Mouse (Mus musculus) heart, embryonic 14.5 days (tissue): Measurements from ENCODE around the gene Eps8l2. TPM values are rescaled to one million over a fixed set of nuclear protein-coding genes. Genes with fewer than 3 reads are reported as not detected.

ENCODE experiments used
- ATAC-seq: fragments of 200-750 bp; cut with Nextera tagmentation; 2 replicates; pipeline ENCODE4 v1.8.0; 2017; ENCODE audit warnings: low read depth, moderate TSS enrichment; ENCODE audit not compliant: insufficient number of reproducible peaks, insufficient read depth, low FRiP score
- H3K27ac ChIP-seq, 2 experiments: fragments of 200-500 bp in 1 of 2; fragments of 300-500 bp in 1 of 2; sonication (generic) in 1 of 2; replicated peaks in 1 of 2; 2 replicates each; pipeline ENCODE4 v1.5.1; 2012 to 2014; ENCODE audit warnings: low read depth in 2 of 2, low read length in 2 of 2, control low read depth in 1 of 2, mild to moderate bottlenecking in 1 of 2, mixed read lengths in 1 of 2; ENCODE audit not compliant: control insufficient read depth in 1 of 2, insufficient read depth in 1 of 2
- H3K27me3 ChIP-seq: fragments of 300-500 bp; sonication (generic); 2 replicates; pipeline ENCODE4 v1.6.1; 2014; ENCODE audit warnings: mild to moderate bottlenecking, low read length, control low read depth; ENCODE audit not compliant: control insufficient read depth, insufficient read depth
- H3K36me3 ChIP-seq: fragments of 300-500 bp; sonication (generic); 2 replicates; pipeline ENCODE4 v1.6.1; 2014; ENCODE audit warnings: mild to moderate bottlenecking, control low read depth, low read length, mixed read lengths; ENCODE audit not compliant: control insufficient read depth, insufficient read depth
- H3K4me1 ChIP-seq, 2 experiments: fragments of 200-500 bp in 1 of 2; fragments of 300-500 bp in 1 of 2; sonication (generic) in 1 of 2; 2 replicates each; pipeline ENCODE4 v1.6.1; 2012 to 2014; ENCODE audit warnings: low read length in 2 of 2, control low read depth in 1 of 2, mixed read lengths in 1 of 2; ENCODE audit not compliant: control insufficient read depth in 2 of 2, insufficient read depth in 2 of 2
- H3K4me2 ChIP-seq: fragments of 300-500 bp; sonication (generic); 2 replicates; pipeline ENCODE4 v1.6.1; 2014; ENCODE audit warnings: mild to moderate bottlenecking, low read length
- H3K4me3 ChIP-seq, 2 experiments: fragments of 200-500 bp in 1 of 2; fragments of 300-500 bp in 1 of 2; sonication (generic) in 1 of 2; 2 replicates each; pipeline ENCODE4 v1.5.1; 2012 to 2014; ENCODE audit warnings: low read length in 2 of 2, mild to moderate bottlenecking in 2 of 2, control low read depth in 1 of 2, low read depth in 1 of 2, moderate library complexity in 1 of 2; ENCODE audit not compliant: control insufficient read depth in 1 of 2, insufficient read depth in 1 of 2
- H3K9ac ChIP-seq: fragments of 300-500 bp; sonication (generic); 2 replicates; pipeline ENCODE4 v1.6.1; 2014; ENCODE audit warnings: mild to moderate bottlenecking, low read length
- H3K9me3 ChIP-seq: fragments of 300-500 bp; sonication (generic); 2 replicates; pipeline ENCODE4 v1.6.1; 2016; ENCODE audit warnings: low read length, control low read depth; ENCODE audit not compliant: control insufficient read depth
- whole genome bisulfite sequencing: fragments of 180-500 bp; shearing (Covaris S2); extraction: QIAGEN DNeasy Blood & Tissue Kit; methylation state at CpG from one replicate; pipeline ENCODE4 v1.1.7; 2014; 5-methylcytosine and 5-hydroxymethylcytosine counted together
- polyA plus RNA-seq: library from polyadenylated mRNA; unstranded; fragments of >200 nt; fragmentation: Nextera tagmentation; extraction: Ambion mirVana; gene quantifications from 2 replicates; pipeline ENCODE4 v1.2.1, GENCODE M21; 2014

Eps8l2 gene
- polyA plus RNA-seq, 1 experiment from 2014 or later, result 0.76 TPM

DNA sequence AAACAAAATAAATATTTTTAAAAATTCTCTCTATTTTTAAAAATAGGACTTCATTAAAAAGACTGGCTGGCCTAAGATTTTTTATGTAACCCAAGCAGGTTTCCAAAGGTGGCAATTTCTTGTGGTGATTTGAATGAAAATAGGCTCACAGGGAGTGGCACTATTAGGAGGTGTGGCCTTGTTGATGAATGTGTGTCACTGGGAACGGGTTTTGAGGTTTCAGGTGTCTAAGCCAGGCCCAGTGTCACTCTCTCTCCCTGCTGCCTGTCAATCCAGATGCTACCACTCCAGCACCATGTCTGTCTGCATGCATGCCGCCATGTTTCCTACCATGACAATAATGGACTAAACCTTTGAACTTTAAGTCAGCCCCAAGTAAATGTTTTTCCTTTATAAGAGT lies 19.2 kb upstream of the Eps8l2 start:
- H3K9ac ChIP-seq, result no peak overlapping the region
- no peaks in the 10 kb centered on the region for H3K9me3 ChIP-seq
- H3K27ac ChIP-seq, result no peak overlapping the region
- ATAC-seq, result no peak
- H3K4me1 ChIP-seq, result no peaks in the 10 kb centered on the region
- no peak overlapping the region for H3K4me2 ChIP-seq
- H3K27me3 ChIP-seq, result no peaks in the 10 kb centered on the region
- H3K4me3 ChIP-seq, result no peak overlapping the region
- peaks cover 96% of the 10 kb centered on the region for H3K36me3 ChIP-seq
- WGBS, result 64% methylated on average over 2 of the region's 2 CpGs

GRCm38 (mm10) chr7:141324686-141325085 lies 14.0 kb upstream of the Eps8l2 start:
- H3K9me3 ChIP-seq, result no peaks in the 10 kb centered on the region
- WGBS, result 82% methylated on average over 1 of the region's 1 CpGs
- H3K4me3 ChIP-seq, result no peak overlapping the region
- H3K9ac ChIP-seq, result no peak overlapping the region
- H3K27ac ChIP-seq, result no peak overlapping the region
- ATAC-seq, result no peak
- H3K27me3 ChIP-seq, result no peaks in the 10 kb centered on the region
- H3K4me2 ChIP-seq, result no peak overlapping the region
- H3K4me1 ChIP-seq, result peaks cover 10 to 25% of the 10 kb centered on the region in 2 experiments
- H3K36me3 ChIP-seq, result peaks cover 43% of the 10 kb centered on the region

- H3K27ac ChIP-seq, result peak overlapping the region; percentile 99 to 100
- no peaks in the 10 kb centered on the region for H3K9me3 ChIP-seq
- WGBS, result 7% methylated on average over 33 of the region's 35 CpGs
- peaks cover 10 to 25% of the 10 kb centered on the region in 2 experiments for H3K4me1 ChIP-seq
- H3K4me3 ChIP-seq, result peak overlapping the region; percentile 71 to 72
- H3K36me3 ChIP-seq, result peaks cover 22% of the 10 kb centered on the region
- 0 out of 2 replicates have a peak, but pooled peaks have one; percentile 2 for ATAC-seq
- H3K27me3 ChIP-seq, result no peaks in the 10 kb centered on the region
- peak overlapping the region; percentile 99 for H3K4me2 ChIP-seq
- peak overlapping the region; percentile 93 for H3K9ac ChIP-seq
These were observed 11.9 kb upstream of the Eps8l2 start for GRCm38 (mm10) chr7:141326546-141327446.

DNA sequence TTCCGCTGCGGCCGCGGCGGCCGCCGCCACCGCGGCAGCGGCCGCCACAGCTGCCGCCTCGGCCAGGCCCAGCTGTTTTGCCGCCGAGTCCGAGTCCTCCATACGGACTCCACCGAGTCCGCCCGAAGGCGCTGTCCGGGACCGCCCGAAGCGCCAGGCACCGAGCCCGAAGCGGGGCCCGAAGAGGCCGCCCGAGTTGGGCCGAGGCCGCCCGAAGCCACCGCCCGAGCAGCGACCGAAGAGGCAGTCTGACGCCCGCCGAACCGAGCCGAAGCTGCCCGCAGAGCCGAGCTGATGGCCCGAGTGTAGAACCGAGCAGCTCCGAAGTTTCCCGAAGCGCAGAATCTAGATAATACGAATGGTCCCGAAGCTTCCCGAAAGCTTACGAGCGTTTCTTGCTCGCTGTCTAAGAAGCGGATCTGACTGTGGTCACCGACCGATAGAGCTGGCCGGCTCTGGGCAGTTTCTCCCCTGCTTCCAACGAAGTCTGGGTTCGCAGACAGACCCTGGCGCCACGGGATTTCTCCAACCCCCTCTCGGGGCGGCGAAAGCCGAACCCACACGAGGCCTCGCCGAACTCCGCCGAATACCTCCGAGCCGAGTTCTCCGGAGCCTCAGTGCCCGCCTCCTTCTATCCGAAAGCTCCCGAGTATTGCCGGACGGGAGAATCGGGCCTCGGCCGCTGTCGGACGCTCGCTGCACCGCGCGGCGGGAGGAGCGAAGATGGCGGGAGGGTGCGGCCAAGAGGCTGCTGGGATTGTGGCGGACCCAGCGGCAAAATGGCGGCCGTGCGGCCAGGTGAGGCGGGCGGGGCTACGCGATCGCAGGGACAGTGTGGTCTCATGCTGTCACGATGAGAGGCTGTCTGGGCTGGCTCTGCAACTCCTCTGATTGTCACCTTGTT lies 11.0 kb upstream of the Eps8l2 start, which contains the start of the genes Deaf1 and Tmem80:
Gene Deaf1, minus strand, starts transcription at position 222 of the 904 bp plus-strand sequence.
Gene Tmem80, plus strand, starts transcription at position 271 of the 904 bp plus-strand sequence.
- Histone ChIP-seq H3K36me3 (peaks cover 14% of the 10 kb centered on the region), H3K27me3 (no peaks in the 10 kb centered on the region), H3K27ac (peak within 1 kb of the TSS; percentile 99 to 100), H3K9ac (peak within 1 kb of the TSS; percentile 93), H3K4me1 (peaks cover 10 to 25% of the 10 kb centered on the region in 2 experiments), H3K4me2 (peak within 1 kb of the TSS; percentile 99), H3K4me3 (peak within 1 kb of the TSS; percentile 71 to 72), H3K9me3 (no peaks in the 10 kb centered on the region)
- ATAC-seq, result peak; percentile 95
- WGBS, result under 1% methylated on average over 105 of the region's 105 CpGs

GRCm38 (mm10) chr7:141328373-141328990 lies 10.2 kb upstream of the Eps8l2 start:
- no peaks in the 10 kb centered on the region for H3K27me3 ChIP-seq
- H3K9me3 ChIP-seq, result no peaks in the 10 kb centered on the region
- H3K4me2 ChIP-seq, result peak overlapping the region; percentile 99
- H3K27ac ChIP-seq, result peak overlapping the region; percentile 99 to 100
- H3K9ac ChIP-seq, result peak overlapping the region; percentile 93
- peaks cover 14% of the 10 kb centered on the region for H3K36me3 ChIP-seq
- peaks cover 10 to 25% of the 10 kb centered on the region in 2 experiments for H3K4me1 ChIP-seq
- 18% methylated on average over 24 of the region's 24 CpGs for whole genome bisulfite sequencing
- H3K4me3 ChIP-seq, result peak overlapping the region; percentile 71 to 72
- ATAC-seq, result no peak

DNA sequence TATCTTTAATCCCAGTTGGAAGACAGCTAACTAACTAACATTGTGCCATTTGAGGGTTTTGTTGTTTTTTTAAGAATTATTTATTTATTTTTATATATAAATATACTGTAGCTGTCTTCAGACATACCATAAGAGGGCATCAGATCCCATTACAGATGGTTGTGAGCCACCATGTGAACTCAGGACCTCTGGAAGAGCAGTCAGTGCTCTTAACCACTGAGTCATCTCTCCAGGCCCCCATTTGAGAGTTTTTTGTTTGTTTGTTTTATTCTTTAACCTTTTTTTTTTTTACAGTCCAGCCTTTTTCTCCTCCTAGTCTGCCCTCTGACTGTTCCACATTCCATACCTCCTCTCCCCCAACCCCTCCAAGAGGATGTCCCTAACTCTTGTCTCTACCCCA lies 8.0 kb upstream of the Eps8l2 start:
- Histone ChIP-seq H3K9me3 (no peaks in the 10 kb centered on the region), H3K27ac (no peak overlapping the region)
- ATAC-seq, result no peak

DNA sequence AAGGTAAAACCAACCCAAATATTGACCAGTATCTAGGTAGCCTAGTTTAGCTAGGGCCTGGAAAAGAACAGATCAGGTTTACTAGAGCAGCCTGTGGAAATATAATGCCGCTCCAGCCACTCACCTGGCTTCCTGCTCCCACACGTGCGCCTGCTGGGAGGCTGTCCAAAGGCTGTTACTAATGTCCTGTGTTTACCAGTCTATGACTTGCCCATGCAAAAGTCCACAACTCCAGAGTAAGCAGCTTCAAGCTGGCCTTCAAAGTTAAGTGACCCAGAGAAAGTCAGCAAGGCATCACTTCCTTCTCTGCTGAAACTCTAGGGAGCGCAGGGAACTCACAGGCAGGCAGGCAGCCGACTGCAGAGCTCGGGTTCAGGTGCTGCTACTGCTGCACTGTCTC lies 6.7 kb upstream of the Eps8l2 start:
- Histone ChIP-seq H3K4me1 (peaks cover under 1 to 6% of the 10 kb centered on the region in 2 experiments), H3K4me3 (no peak overlapping the region), H3K9ac (no peak overlapping the region), H3K4me2 (no peak overlapping the region), H3K27me3 (no peaks in the 10 kb centered on the region), H3K27ac (no peak overlapping the region), H3K36me3 (peaks cover 23% of the 10 kb centered on the region), H3K9me3 (no peaks in the 10 kb centered on the region)
- WGBS, result 80% methylated on average over 6 of the region's 6 CpGs
- ATAC-seq, result no peak

More for the DNA sequence above, 8.0 kb upstream of the Eps8l2 start:
- H3K27me3 ChIP-seq, result no peaks in the 10 kb centered on the region
- H3K4me2 ChIP-seq, result no peak overlapping the region
- H3K4me1 ChIP-seq, result peaks cover 10 to 19% of the 10 kb centered on the region in 2 experiments
- no peak overlapping the region for H3K4me3 ChIP-seq
- H3K9ac ChIP-seq, result no peak overlapping the region
- H3K36me3 ChIP-seq, result peaks cover 23% of the 10 kb centered on the region
